26 mouse cellular contexts compared by ENCODE assay signal in the genomic region with DNA sequence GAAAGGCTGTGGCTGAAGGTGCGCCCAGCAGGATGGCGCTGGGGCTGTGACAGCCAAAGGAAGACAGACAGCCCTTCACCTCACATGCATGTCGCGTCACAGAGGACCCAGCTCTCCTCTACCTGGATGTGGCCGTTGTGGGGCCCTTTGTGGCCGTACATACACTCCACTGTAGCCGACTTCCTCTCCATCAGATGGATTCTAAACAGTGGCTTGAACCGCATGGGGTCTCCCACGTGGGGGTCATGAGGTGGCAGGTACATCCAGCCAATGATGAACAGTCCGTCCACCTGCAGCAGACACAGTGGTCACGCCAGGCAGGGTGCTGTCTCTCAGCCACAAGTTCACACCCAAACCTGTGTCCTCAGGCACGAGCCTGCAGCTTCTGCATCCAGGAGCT. TPM values are rescaled to one million over a fixed set of nuclear protein-coding genes. Genes with fewer than 3 reads are reported as not detected.
DNase-seq lines count a peak whose midpoint lies in the region; ATAC-seq lines count a peak whose summit lies in the region.
"Had no signal": no experiment of that assay in that cellular context is flagged by ENCODE, and none has a peak within 500 bp of the region (broad histone marks: within the 10 kb centered on the region; RNA-seq: fewer than 3 reads in every experiment).

No protein-coding gene starts in this region.

- ATAC-seq in hindbrain, embryonic 13.5 days (ENCODE audit: low FRiP score) = no peak
- no peak for ATAC-seq in hindbrain, embryonic 12.5 days (ENCODE audit: low FRiP score)
- ATAC-seq: activated CD4-positive, CD25-positive, alpha-beta regulatory T cell, adult 4 months; CD4-positive, CD25-positive, alpha-beta regulatory T cell, adult 4 months; forebrain, embryonic 13.5 days; forebrain, embryonic 15.5 days; forebrain, postnatal 0 days; Patski had no signal

- intact Hi-C loops in gastrocnemius, postnatal 14 days (cut with DNase I; ENCODE audit: low total_unique reads) = no loop called here

- no peaks in the 10 kb centered on the region for H3K9me3 ChIP-seq in hindbrain, embryonic 13.5 days
- no peaks in the 10 kb centered on the region for H3K9me3 ChIP-seq in hindbrain, embryonic 12.5 days (replicated peaks)
- H3K9me3 ChIP-seq: embryonic facial prominence, embryonic 10.5 days; embryonic facial prominence, embryonic 12.5 days; forebrain, embryonic 13.5 days; forebrain, embryonic 15.5 days; G1E had no signal

- no peak overlapping the region for H3K4me2 ChIP-seq in hindbrain, embryonic 13.5 days
- H3K4me2 ChIP-seq in hindbrain, embryonic 12.5 days (replicated peaks) = no peak overlapping the region
- H3K4me2 ChIP-seq: embryonic facial prominence, embryonic 12.5 days; forebrain, embryonic 13.5 days; forebrain, embryonic 15.5 days had no signal

- DNase-seq in cerebellum, adult 9-11 months = peak; percentile 44
- no peak for DNase-seq in cerebellum, adult 8-10 months
- DNase-seq in gastrocnemius, postnatal 14 days = peak; percentile 2
- no peak for DNase-seq in gastrocnemius, adult 18-20 months (ENCODE audit: low spot score)
- DNase-seq: adrenal gland, adult 8-10 months; adrenal gland, postnatal 14 days; B cell, adult 2 months; cerebellum, adult 2 months; cerebellum, postnatal 10 days; forebrain, postnatal 0 days had no signal

- peaks cover 8% of the 10 kb centered on the region; the same call in 1 of the 2 replicates for H3K4me1 ChIP-seq in hindbrain, embryonic 13.5 days (replicated peaks)
- H3K4me1 ChIP-seq in hindbrain, embryonic 12.5 days = peaks cover under 1% of the 10 kb centered on the region; the same call in 1 of the 2 replicates
- H3K4me1 ChIP-seq: embryonic facial prominence, embryonic 12.5 days; forebrain, embryonic 13.5 days; forebrain, embryonic 15.5 days had no signal

- peaks cover 56% of the 10 kb centered on the region for H3K36me3 ChIP-seq in hindbrain, embryonic 13.5 days
- H3K36me3 ChIP-seq in hindbrain, embryonic 12.5 days = peaks cover 39% of the 10 kb centered on the region

- H3K4me3 ChIP-seq in hindbrain, embryonic 13.5 days = no peak overlapping the region
- H3K4me3 ChIP-seq in hindbrain, embryonic 12.5 days = no peak overlapping the region
- H3K4me3 ChIP-seq: embryonic facial prominence, embryonic 10.5 days; embryonic facial prominence, embryonic 12.5 days; forebrain, embryonic 13.5 days; forebrain, embryonic 15.5 days had no signal

- no peak overlapping the region for H3K27ac ChIP-seq in hindbrain, embryonic 13.5 days
- no peak overlapping the region for H3K27ac ChIP-seq in hindbrain, embryonic 12.5 days
- H3K27ac ChIP-seq: embryonic facial prominence, embryonic 10.5 days; embryonic facial prominence, embryonic 12.5 days; forebrain, embryonic 13.5 days; forebrain, embryonic 15.5 days had no signal

- no peaks in the 10 kb centered on the region for H3K27me3 ChIP-seq in hindbrain, embryonic 13.5 days
- no peaks in the 10 kb centered on the region for H3K27me3 ChIP-seq in hindbrain, embryonic 12.5 days
- H3K27me3 ChIP-seq: CH12.LX; embryonic facial prominence, embryonic 12.5 days; forebrain, embryonic 13.5 days; forebrain, embryonic 15.5 days; Patski had no signal

- 95% methylated on average over 12 of the region's 12 CpGs for WGBS in hindbrain, embryonic 13.5 days
- 92% methylated on average over 12 of the region's 12 CpGs for WGBS in hindbrain, embryonic 12.5 days

- 0 out of 2 replicates have a peak overlapping the region, but pooled peaks have one; percentile 5 for H3K9ac ChIP-seq in hindbrain, embryonic 13.5 days
- no peak overlapping the region for H3K9ac ChIP-seq in hindbrain, embryonic 12.5 days
- H3K9ac ChIP-seq: embryonic facial prominence, embryonic 12.5 days; forebrain, embryonic 13.5 days; forebrain, embryonic 15.5 days; forebrain, postnatal 0 days had no signal

RNA-seq across cellular contexts. Expression of a gene that starts 15.7 kb away (rescaled TPM):
- total RNA-seq in gastrocnemius, postnatal 14 days (2021) = not detected
- total RNA-seq in gastrocnemius, adult 18-20 months (2021) = not detected
- not detected in 2 replicates for polyA plus RNA-seq in hindbrain, embryonic 13.5 days (2015; fragmentation: Nextera tagmentation; extraction: Ambion mirVana)
- not detected in 2 replicates for polyA plus RNA-seq in hindbrain, embryonic 12.5 days (2016; fragmentation: Nextera tagmentation; extraction: Ambion mirVana)
- total RNA-seq: adrenal gland, adult 18-20 months; adrenal gland, adult 8-10 months; adrenal gland, postnatal 14 days; adrenal gland, postnatal 36 days; CH12.LX; forebrain, postnatal 0 days; G1E had no signal
- polyA plus RNA-seq: activated CD4-positive, CD25-positive, alpha-beta regulatory T cell, adult 4 months; CD4-positive, CD25-positive, alpha-beta regulatory T cell, adult 4 months; cerebellum, adult 2 months; cortical plate, adult 2 months; embryonic facial prominence, embryonic 10.5 days; embryonic facial prominence, embryonic 12.5 days; embryonic facial prominence, embryonic 14.5 days; forebrain, embryonic 11.5 days; forebrain, embryonic 13.5 days; forebrain, embryonic 15.5 days; forebrain, postnatal 0 days; G1E; Patski had no signal

RNA-seq across cellular contexts. Expression of a gene that starts 18.8 kb away (rescaled TPM):
- 10 to 100 TPM; 75.2 to 89.8 TPM for total RNA-seq in gastrocnemius, postnatal 14 days (2021)
- total RNA-seq in gastrocnemius, adult 18-20 months (2021) = 100 to 1,000 TPM; 130 to 173 TPM
- 24.4 and 26.8 TPM in 2 replicates for polyA plus RNA-seq in hindbrain, embryonic 13.5 days (2015; fragmentation: Nextera tagmentation; extraction: Ambion mirVana)
- polyA plus RNA-seq in hindbrain, embryonic 12.5 days (2016; fragmentation: Nextera tagmentation; extraction: Ambion mirVana) = 25.3 and 27.0 TPM in 2 replicates

RNA-seq across cellular contexts. Expression of a gene that starts 30.4 kb away (rescaled TPM):
- 100 to 1,000 TPM; 102 to 136 TPM for total RNA-seq in gastrocnemius, postnatal 14 days (2021)
- 100 to 1,000 TPM; 167 to 182 TPM for total RNA-seq in gastrocnemius, adult 18-20 months (2021)
- 372 and 374 TPM in 2 replicates for polyA plus RNA-seq in hindbrain, embryonic 13.5 days (2015; fragmentation: Nextera tagmentation; extraction: Ambion mirVana)
- 292 and 300 TPM in 2 replicates for polyA plus RNA-seq in hindbrain, embryonic 12.5 days (2016; fragmentation: Nextera tagmentation; extraction: Ambion mirVana)

Comparison
In these comparisons a context has a peak if more than half of its experiments do, and no peak if none do; other contexts are left out.
1. DNase-seq: peak in cerebellum, adult 9-11 months (single experiment) and gastrocnemius, postnatal 14 days (single experiment); none in cerebellum, adult 8-10 months (single experiment) and gastrocnemius, adult 18-20 months (single experiment).